Mouse (Mus musculus): ENCODE results near the gene Cdh13. TPM values are rescaled to one million over a fixed set of nuclear protein-coding genes. Genes with fewer than 3 reads are reported as not detected.

Gene Cdh13
- polyA plus RNA-seq, 1 experiment from 2014 or later = 1.5 TPM

GRCm38 (mm10) chr8:118850381-118850780, 566.8 kb downstream of the Cdh13 start:
- H3K4me3 ChIP-seq = no peak overlapping the region
- H3K4me2 ChIP-seq = no peak overlapping the region
- no peaks in the 10 kb centered on the region for H3K36me3 ChIP-seq
- H3K4me1 ChIP-seq = no peaks in the 10 kb centered on the region
- WGBS (ENCODE audit: insufficient replicate concordance) = 17% methylated on average over 6 of the region's 6 CpGs
- no peaks in the 10 kb centered on the region for H3K27me3 ChIP-seq (replicated peaks)
- H3K27ac ChIP-seq = no peak overlapping the region
- H3K9me3 ChIP-seq (replicated peaks) = no peaks in the 10 kb centered on the region
- ATAC-seq = no peak
- H3K9ac ChIP-seq = no peak overlapping the region

DNA sequence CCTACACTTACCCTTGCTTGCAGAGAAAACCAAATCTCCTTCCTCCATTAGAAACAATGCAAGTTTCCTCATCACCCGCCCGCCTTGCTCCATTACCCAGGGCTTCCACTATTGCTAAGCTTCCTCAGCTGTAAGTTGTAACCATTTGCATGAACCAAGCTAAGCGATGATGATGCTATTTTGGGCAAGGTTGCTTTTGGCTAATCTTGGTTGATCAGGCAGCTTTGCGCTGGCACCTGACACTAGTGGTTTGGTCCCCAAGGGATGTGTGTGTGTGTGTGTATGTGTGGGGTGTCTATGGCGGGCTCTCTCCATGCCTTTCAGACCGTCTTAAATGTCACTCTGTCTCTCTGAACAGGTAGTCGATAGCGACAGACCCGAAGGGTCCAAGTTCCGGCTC, 567.8 kb downstream of the Cdh13 start:
- Histone ChIP-seq H3K4me1 (no peaks in the 10 kb centered on the region), H3K27me3 (replicated peaks) (no peaks in the 10 kb centered on the region), H3K9me3 (replicated peaks) (no peaks in the 10 kb centered on the region), H3K36me3 (no peaks in the 10 kb centered on the region), H3K27ac (no peak overlapping the region), H3K4me3 (no peak overlapping the region), H3K9ac (no peak overlapping the region), H3K4me2 (no peak overlapping the region)
- ATAC-seq = no peak
- WGBS (ENCODE audit: insufficient replicate concordance) = 67% methylated on average over 10 of the region's 10 CpGs

DNA sequence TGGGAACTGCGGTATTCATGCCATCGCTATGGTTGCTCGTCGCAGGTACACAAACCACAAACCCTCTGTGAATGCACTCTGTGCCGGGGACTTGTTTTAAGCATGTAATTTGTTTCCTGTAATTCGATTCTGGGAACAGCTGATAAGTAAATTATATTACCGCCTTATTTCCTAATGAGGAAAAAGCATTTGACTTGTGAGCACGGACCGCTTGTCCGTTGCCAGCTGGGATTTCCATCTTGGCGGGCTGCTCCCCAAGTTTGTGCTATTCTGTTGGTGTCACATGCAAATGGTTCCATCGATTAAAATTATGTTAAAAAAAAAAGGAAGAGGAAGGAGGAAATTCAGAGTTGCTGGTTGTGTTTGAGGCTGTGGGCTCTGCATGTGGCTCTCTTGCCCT, 569.3 kb downstream of the Cdh13 start:
- no peak overlapping the region for H3K27ac ChIP-seq
- H3K4me3 ChIP-seq = no peak overlapping the region
- no peaks in the 10 kb centered on the region for H3K27me3 ChIP-seq (replicated peaks)
- 0 out of 2 replicates have a peak, but pooled peaks cover 5% of the 10 kb centered on the region for H3K9me3 ChIP-seq (replicated peaks)
- no peaks in the 10 kb centered on the region for H3K4me1 ChIP-seq
- WGBS (ENCODE audit: insufficient replicate concordance) = 75% methylated on average over 12 of the region's 12 CpGs
- no peak for ATAC-seq
- no peak overlapping the region for H3K9ac ChIP-seq
- no peak overlapping the region for H3K4me2 ChIP-seq
- no peaks in the 10 kb centered on the region for H3K36me3 ChIP-seq

DNA sequence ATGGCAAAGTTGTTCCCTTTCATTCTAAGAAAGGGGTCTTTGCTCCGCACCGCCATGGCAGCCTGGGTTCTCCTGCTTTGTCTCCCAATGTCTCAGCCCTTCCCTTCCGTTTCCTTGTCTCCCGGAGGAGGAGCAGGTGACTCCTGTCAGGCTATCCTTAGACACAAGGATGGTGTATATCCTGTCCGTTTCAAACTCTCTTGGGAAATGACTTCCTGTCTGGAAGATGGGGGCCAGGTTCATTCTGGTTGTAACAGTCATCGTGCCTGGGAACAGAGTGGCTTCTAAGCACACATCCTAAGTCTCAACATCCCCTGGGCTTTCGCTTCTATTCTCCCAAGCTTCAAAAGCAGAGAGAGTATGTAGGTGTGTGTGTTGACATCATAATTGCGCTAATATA, 571.1 kb downstream of the Cdh13 start:
- no peak overlapping the region for H3K4me2 ChIP-seq
- H3K4me1 ChIP-seq = no peaks in the 10 kb centered on the region
- WGBS (ENCODE audit: insufficient replicate concordance) = 69% methylated on average over 8 of the region's 8 CpGs
- H3K36me3 ChIP-seq = no peaks in the 10 kb centered on the region
- H3K9ac ChIP-seq = no peak overlapping the region
- H3K9me3 ChIP-seq (replicated peaks) = 0 out of 2 replicates have a peak, but pooled peaks cover 5% of the 10 kb centered on the region
- ATAC-seq = no peak
- H3K27ac ChIP-seq = no peak overlapping the region
- no peak overlapping the region for H3K4me3 ChIP-seq
- no peaks in the 10 kb centered on the region for H3K27me3 ChIP-seq (replicated peaks)

DNA sequence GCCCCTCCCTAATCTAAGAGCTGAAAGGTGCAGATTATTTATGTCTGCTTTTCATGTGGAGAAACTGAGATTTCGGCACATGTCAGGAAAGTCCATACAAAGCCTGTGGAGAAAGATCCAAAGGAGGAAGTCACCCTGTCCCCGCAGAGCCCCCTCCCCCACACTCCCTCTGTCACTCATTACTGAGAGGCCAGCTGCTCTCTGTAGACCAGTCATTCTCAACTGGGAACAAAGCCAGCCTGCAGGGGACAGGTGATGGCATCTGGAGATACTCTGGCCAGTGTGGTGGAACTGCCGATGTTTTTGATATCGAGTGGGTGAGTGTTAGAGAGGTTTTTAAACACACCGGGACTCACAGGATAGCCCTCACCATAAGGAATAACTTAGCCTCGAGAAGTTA, 582.8 kb downstream of the Cdh13 start:
- no peak overlapping the region for H3K27ac ChIP-seq
- no peaks in the 10 kb centered on the region for H3K36me3 ChIP-seq
- 64% methylated on average over 6 of the region's 6 CpGs for WGBS (ENCODE audit: insufficient replicate concordance)
- ATAC-seq = no peak
- H3K4me3 ChIP-seq = no peak overlapping the region
- H3K9ac ChIP-seq = no peak overlapping the region
- H3K4me1 ChIP-seq = no peaks in the 10 kb centered on the region
- no peaks in the 10 kb centered on the region for H3K9me3 ChIP-seq (replicated peaks)
- no peak overlapping the region for H3K4me2 ChIP-seq
- H3K27me3 ChIP-seq (replicated peaks) = no peaks in the 10 kb centered on the region

DNA sequence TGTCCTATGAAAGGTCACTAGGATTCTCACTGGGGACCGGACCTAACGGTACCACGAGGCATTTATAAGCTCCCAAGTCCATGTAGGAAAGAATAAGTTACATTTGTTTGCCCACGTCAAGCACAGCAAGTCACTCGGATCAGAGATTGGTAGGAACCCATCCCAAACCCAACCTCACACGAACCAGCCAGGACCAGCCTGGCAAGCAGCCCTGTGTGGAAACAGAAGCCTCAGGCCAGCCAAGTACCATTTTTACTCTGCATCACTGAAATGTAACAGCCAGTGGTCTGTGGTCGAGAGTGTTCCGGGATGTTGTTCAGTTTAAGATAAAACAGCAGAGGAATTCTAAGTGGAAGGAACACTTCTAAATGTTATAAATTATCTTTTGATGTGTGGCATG, 587.2 kb downstream of the Cdh13 start:
- no peaks in the 10 kb centered on the region for H3K9me3 ChIP-seq (replicated peaks)
- no peaks in the 10 kb centered on the region for H3K27me3 ChIP-seq (replicated peaks)
- no peaks in the 10 kb centered on the region for H3K36me3 ChIP-seq
- ATAC-seq = no peak
- H3K9ac ChIP-seq = no peak overlapping the region
- H3K4me2 ChIP-seq = no peak overlapping the region
- H3K4me3 ChIP-seq = no peak overlapping the region
- WGBS (ENCODE audit: insufficient replicate concordance) = 72% methylated on average over 8 of the region's 8 CpGs
- H3K27ac ChIP-seq = no peak overlapping the region
- no peaks in the 10 kb centered on the region for H3K4me1 ChIP-seq

- 72% methylated on average over 11 of the region's 11 CpGs for WGBS (ENCODE audit: insufficient replicate concordance)
- ATAC-seq = no peak
- Histone ChIP-seq H3K27me3 (replicated peaks) (no peaks in the 10 kb centered on the region), H3K4me1 (no peaks in the 10 kb centered on the region), H3K9me3 (replicated peaks) (peaks cover 13% of the 10 kb centered on the region; the same call in 1 of the 2 replicates), H3K4me3 (no peak overlapping the region), H3K36me3 (no peaks in the 10 kb centered on the region), H3K27ac (no peak overlapping the region), H3K9ac (no peak overlapping the region), H3K4me2 (no peak overlapping the region)
These were observed 596.6 kb downstream of the Cdh13 start for GRCm38 (mm10) chr8:118879939-118880825.

GRCm38 (mm10) chr8:118884296-118884695, 600.8 kb downstream of the Cdh13 start:
- Histone ChIP-seq H3K36me3 (no peaks in the 10 kb centered on the region), H3K4me3 (no peak overlapping the region), H3K4me2 (no peak overlapping the region), H3K9ac (no peak overlapping the region), H3K27ac (no peak overlapping the region), H3K4me1 (no peaks in the 10 kb centered on the region), H3K27me3 (replicated peaks) (no peaks in the 10 kb centered on the region), H3K9me3 (replicated peaks) (peaks cover 11% of the 10 kb centered on the region; the same call in 1 of the 2 replicates)
- 75% methylated on average over 8 of the region's 8 CpGs for WGBS (ENCODE audit: insufficient replicate concordance)
- ATAC-seq = no peak

DNA sequence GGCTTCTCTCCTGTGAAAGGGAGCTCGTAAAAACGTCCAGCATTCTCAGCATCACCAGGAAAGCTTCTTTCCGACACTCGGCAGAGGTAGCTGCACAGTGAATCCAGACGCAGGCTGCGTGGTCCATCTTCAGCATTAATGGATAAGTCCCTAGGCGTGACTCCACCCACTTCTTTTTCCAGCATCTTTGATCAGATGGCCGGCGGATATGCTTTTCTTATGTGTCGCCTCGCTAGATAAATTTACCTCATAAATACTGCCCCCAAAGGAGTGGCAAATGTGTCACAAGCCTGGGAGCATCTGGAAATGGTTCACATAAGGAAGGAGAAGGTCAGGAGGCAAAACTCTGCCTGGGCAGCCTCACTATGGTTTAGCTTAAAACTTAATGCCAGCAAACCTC, 601.5 kb downstream of the Cdh13 start:
- Histone ChIP-seq H3K36me3 (no peaks in the 10 kb centered on the region), H3K4me3 (no peak overlapping the region), H3K4me1 (no peaks in the 10 kb centered on the region), H3K9ac (no peak overlapping the region), H3K9me3 (replicated peaks) (0 out of 2 replicates have a peak, but pooled peaks cover 4% of the 10 kb centered on the region), H3K27ac (no peak overlapping the region), H3K4me2 (no peak overlapping the region), H3K27me3 (replicated peaks) (no peaks in the 10 kb centered on the region)
- 73% methylated on average over 11 of the region's 11 CpGs for WGBS (ENCODE audit: insufficient replicate concordance)
- no peak for ATAC-seq

GRCm38 (mm10) chr8:118902402-118902801, 618.9 kb downstream of the Cdh13 start:
- Histone ChIP-seq H3K4me1 (no peaks in the 10 kb centered on the region), H3K9me3 (replicated peaks) (peaks cover 32% of the 10 kb centered on the region; the same call in 1 of the 2 replicates), H3K36me3 (no peaks in the 10 kb centered on the region), H3K27me3 (replicated peaks) (no peaks in the 10 kb centered on the region), H3K9ac (no peak overlapping the region), H3K4me2 (no peak overlapping the region), H3K27ac (no peak overlapping the region), H3K4me3 (no peak overlapping the region)
- no peak for ATAC-seq
- WGBS (ENCODE audit: insufficient replicate concordance) = 73% methylated on average over 11 of the region's 11 CpGs

DNA sequence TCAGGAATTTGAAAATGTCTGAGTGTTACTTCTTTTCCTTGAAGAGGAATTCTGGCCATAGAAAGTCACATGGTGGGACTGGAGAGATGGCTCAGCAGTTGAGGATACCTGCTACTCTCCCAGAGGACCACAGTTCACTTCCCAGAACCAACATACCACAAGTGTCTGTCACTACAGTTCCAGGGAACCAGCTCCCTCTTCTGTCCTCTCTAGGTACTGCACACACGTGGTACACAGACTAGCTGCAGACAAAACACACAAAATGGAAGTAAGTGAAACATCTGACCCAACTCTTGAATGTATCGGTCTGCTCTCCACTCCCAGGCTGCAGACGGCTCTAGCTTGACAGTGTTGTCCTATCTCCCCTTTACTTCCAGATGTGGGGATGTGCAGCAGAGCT, 633.0 kb downstream of the Cdh13 start:
- H3K9ac ChIP-seq = no peak overlapping the region
- H3K4me3 ChIP-seq = no peak overlapping the region
- no peaks in the 10 kb centered on the region for H3K4me1 ChIP-seq
- H3K36me3 ChIP-seq = no peaks in the 10 kb centered on the region
- 68% methylated on average over 3 of the region's 3 CpGs for WGBS (ENCODE audit: insufficient replicate concordance)
- no peak overlapping the region for H3K27ac ChIP-seq
- H3K27me3 ChIP-seq (replicated peaks) = no peaks in the 10 kb centered on the region
- peaks cover 45% of the 10 kb centered on the region for H3K9me3 ChIP-seq (replicated peaks)
- no peak for ATAC-seq
- H3K4me2 ChIP-seq = no peak overlapping the region

DNA sequence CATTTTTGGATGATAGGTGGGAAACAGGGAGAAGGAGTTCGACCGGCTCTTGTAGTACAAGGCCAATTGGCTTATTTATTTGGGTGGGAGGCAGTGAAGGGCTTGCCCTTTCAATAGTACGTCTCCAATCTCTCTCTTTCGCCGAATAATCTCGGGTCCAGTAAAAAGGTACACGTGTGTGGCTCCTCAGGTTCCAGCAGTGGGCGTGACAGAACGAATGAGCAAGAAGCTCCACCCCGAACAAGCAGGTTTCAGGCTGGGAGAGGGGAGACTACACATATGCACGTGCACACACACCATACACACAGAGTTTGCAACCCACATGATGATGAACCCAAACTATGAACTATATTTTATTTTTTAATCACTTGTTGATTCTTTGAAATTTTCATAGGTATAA, 653.9 kb downstream of the Cdh13 start:
- 32% methylated on average over 11 of the region's 11 CpGs for WGBS (ENCODE audit: insufficient replicate concordance)

More for the DNA sequence above, 653.9 kb downstream of the Cdh13 start:
- Histone ChIP-seq H3K36me3 (no peaks in the 10 kb centered on the region), H3K4me2 (no peak overlapping the region), H3K4me3 (no peak overlapping the region), H3K9ac (no peak overlapping the region), H3K27ac (no peak overlapping the region), H3K27me3 (replicated peaks) (no peaks in the 10 kb centered on the region), H3K9me3 (replicated peaks) (peaks cover 20% of the 10 kb centered on the region; the same call in 1 of the 2 replicates), H3K4me1 (no peaks in the 10 kb centered on the region)
- no peak for ATAC-seq

All from liver, embryonic 12.5 days (tissue).